Mouse (Mus musculus): ENCODE results near the gene Strbp.

GRCm38 (mm10) chr2:37684864-37685263 is 18.8 kb downstream of the Strbp start:
- TF ChIP-seq SIN3A (IDR thresholded peaks at IDR 0.05; ENCODE audit: low read length), result no peak
- no peak for TF ChIP-seq POLR2A (IDR thresholded peaks at IDR 0.05; ENCODE audit: low read depth, low read length)
- TF ChIP-seq MAX (IDR thresholded peaks at IDR 0.05; ENCODE audit: low read length), result no peak
- TF ChIP-seq NRF1 (IDR thresholded peaks at IDR 0.05; ENCODE audit: low read depth, low read length), result no peak
- peak in 1 of 2 experiments; percentile 50; a peak in 3 of 4 replicates for TF ChIP-seq CTCF (conservative IDR thresholded peaks at IDR 0.05 in 1 of 2, IDR thresholded peaks at IDR 0.05 in 1 of 2; ENCODE audit: low read depth in 2 of 2, low read length in 2 of 2)
- TF ChIP-seq USF1 (IDR thresholded peaks at IDR 0.05; ENCODE audit: low read depth, low read length), result no peak
- TF ChIP-seq NELFE (IDR thresholded peaks at IDR 0.05; ENCODE audit: low read depth, low read length), result no peak
- TF ChIP-seq EP300 (IDR thresholded peaks at IDR 0.05; ENCODE audit: low read length), result no peak

All from CH12.LX (cell line).